Mouse (Mus musculus): Measurements from ENCODE around the gene Tmem167b. TPM values are rescaled to one million over a fixed set of nuclear protein-coding genes. Genes with fewer than 3 reads are reported as not detected.

The Tmem167b gene
- polyA plus RNA-seq, 1 experiment, result 13.0 TPM

DNA sequence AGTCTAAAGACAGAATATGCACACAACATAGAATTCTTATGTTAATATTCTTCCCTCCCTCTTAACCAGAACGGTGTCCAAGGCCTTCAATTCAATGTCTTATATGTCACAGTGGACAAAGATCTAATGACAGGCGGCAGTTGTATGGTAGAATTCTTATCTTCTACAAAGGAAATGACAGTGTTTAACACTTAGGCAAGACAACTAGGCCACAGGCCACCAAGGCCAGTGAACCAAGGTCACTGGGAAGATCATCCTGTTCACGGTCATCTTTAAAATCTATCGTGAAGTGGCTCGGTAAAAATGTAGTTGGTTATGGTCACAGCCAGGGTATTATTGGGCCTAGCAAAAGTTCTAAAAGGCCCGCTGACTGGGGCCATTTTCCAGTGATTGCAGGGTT lies 28.3 kb downstream of the Tmem167b start, which contains the start of gene 1700013F07Rik:
TSS of gene 1700013F07Rik (plus strand) at position 200 of the 400 bp plus-strand sequence.
- TF ChIP-seq MAX (IDR thresholded peaks at IDR 0.05) (no peak), MYOD1 (IDR thresholded peaks at IDR 0.05; ENCODE audit: control insufficient read depth, insufficient read length, low read depth) (no peak)
- no peaks in the 10 kb centered on the region for H3K79me2 ChIP-seq (ENCODE audit: control insufficient read depth, insufficient read depth)
- H3K27me3 ChIP-seq (ENCODE audit: control insufficient read depth, insufficient read depth, insufficient read length), result peaks cover 47% of the 10 kb centered on the region
- no peak within 1 kb of the TSS for H3ac ChIP-seq (ENCODE audit: control insufficient read depth, insufficient read length, low read depth)
- H3K79me3 ChIP-seq (ENCODE audit: low read depth), result no peaks in the 10 kb centered on the region
- no peaks in the 10 kb centered on the region for H3K36me3 ChIP-seq (ENCODE audit: control insufficient read depth, insufficient read depth)
- no peak within 1 kb of the TSS for H3K4me3 ChIP-seq (ENCODE audit: insufficient read depth, poor library complexity, severe bottlenecking)

DNA sequence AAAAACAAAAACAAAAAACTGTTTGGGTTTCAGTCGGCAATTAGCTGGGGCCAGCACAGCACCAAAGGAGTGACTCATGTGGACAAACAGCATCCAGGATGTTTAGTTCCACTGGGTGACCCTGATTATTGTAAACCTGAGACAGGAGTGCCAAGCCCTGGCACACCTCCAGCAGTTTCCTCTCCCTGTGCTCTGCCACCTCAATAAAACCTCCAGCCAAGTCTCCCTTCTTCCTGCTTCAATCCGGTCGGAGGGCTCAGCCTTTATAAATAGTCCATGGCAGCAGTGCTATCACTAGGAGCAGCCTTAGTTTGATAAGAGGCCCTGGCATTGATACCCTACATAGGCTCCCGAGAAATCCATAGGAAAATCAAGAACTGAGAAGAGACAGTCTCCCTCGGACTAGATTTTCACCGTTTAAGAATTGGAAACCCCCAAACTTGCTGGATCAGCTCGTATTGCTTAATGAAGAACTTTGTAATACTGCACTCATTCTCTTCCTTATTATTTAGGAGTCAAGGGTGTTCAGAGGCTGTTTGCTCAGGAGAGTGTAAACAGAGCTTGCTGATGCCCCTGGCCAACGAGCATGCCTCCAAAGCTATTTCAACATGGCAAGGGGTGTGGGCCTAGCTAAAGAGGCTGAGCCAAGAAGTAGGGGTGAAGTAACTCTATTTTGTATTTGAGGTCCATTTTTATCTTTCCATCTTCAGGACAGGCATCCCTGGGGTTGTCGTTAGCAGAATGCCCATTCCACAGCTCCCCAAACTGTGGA lies 29.0 kb downstream of the Tmem167b start:
- Histone ChIP-seq H3K36me3 (ENCODE audit: control insufficient read depth, insufficient read depth) (no peaks in the 10 kb centered on the region), H3ac (ENCODE audit: control insufficient read depth, insufficient read length, low read depth) (no peak overlapping the region), H3K4me3 (ENCODE audit: insufficient read depth, poor library complexity, severe bottlenecking) (no peak overlapping the region), H3K27me3 (ENCODE audit: control insufficient read depth, insufficient read depth, insufficient read length) (peaks cover 42% of the 10 kb centered on the region), H3K79me3 (ENCODE audit: low read depth) (no peaks in the 10 kb centered on the region), H3K79me2 (ENCODE audit: control insufficient read depth, insufficient read depth) (no peaks in the 10 kb centered on the region)
- TF ChIP-seq USF1 (IDR thresholded peaks at IDR 0.05; ENCODE audit: low read depth) (no peak), MYOG (IDR thresholded peaks at IDR 0.05; ENCODE audit: control insufficient read depth, extremely low read depth, insufficient read length) (no peak), CEBPB (IDR thresholded peaks at IDR 0.05; ENCODE audit: low read depth) (no peak), MAX (IDR thresholded peaks at IDR 0.05) (no peak), FOSL1 (IDR thresholded peaks at IDR 0.05; ENCODE audit: insufficient read depth, low read length, poor library complexity, severe bottlenecking) (no peak), CTCF (IDR thresholded peaks at IDR 0.05; ENCODE audit: control insufficient read depth, insufficient read depth, insufficient read length) (no peak), MYOD1 (IDR thresholded peaks at IDR 0.05; ENCODE audit: control insufficient read depth, insufficient read length, low read depth) (no peak)

DNA sequence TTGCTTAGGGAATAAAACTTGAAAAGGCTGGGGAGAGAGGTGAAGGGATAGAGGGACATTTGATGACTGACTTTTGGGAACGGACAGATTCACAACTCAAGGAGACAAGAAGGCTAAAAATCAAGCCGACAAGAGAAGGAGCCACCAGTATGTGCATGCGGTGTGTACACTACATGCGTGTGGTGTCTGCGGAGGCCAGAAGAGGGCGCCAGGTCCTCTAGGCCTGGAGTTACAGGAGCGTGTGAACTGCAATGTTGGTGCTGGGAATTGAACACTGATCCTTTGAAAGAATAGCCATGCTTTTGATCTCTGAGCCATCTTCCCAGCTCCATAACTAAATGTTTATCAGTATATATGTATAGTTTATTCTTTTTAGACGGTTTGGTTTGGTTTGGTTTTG lies 33.8 kb downstream of the Tmem167b start:
- TF ChIP-seq MAX (IDR thresholded peaks at IDR 0.05) (no peak), CTCF (IDR thresholded peaks at IDR 0.05; ENCODE audit: control insufficient read depth, insufficient read depth, insufficient read length) (no peak), MYOD1 (IDR thresholded peaks at IDR 0.05; ENCODE audit: control insufficient read depth, insufficient read length, low read depth) (no peak), FOSL1 (IDR thresholded peaks at IDR 0.05; ENCODE audit: insufficient read depth, low read length, poor library complexity, severe bottlenecking) (no peak), USF1 (IDR thresholded peaks at IDR 0.05; ENCODE audit: low read depth) (no peak), MYOG (IDR thresholded peaks at IDR 0.05; ENCODE audit: control insufficient read depth, extremely low read depth, insufficient read length) (no peak), CEBPB (IDR thresholded peaks at IDR 0.05; ENCODE audit: low read depth) (no peak)
- Histone ChIP-seq H3K36me3 (ENCODE audit: control insufficient read depth, insufficient read depth) (no peaks in the 10 kb centered on the region), H3ac (ENCODE audit: control insufficient read depth, insufficient read length, low read depth) (no peak overlapping the region), H3K79me3 (ENCODE audit: low read depth) (no peaks in the 10 kb centered on the region), H3K27me3 (ENCODE audit: control insufficient read depth, insufficient read depth, insufficient read length) (peaks cover 23% of the 10 kb centered on the region), H3K4me3 (ENCODE audit: insufficient read depth, poor library complexity, severe bottlenecking) (no peak overlapping the region), H3K79me2 (ENCODE audit: control insufficient read depth, insufficient read depth) (no peaks in the 10 kb centered on the region)

- H3K4me3 ChIP-seq (ENCODE audit: insufficient read depth, poor library complexity, severe bottlenecking), result no peak overlapping the region
- TF ChIP-seq CEBPB (IDR thresholded peaks at IDR 0.05; ENCODE audit: low read depth), result no peak
- TF ChIP-seq MYOG (IDR thresholded peaks at IDR 0.05; ENCODE audit: control insufficient read depth, extremely low read depth, insufficient read length), result no peak
- no peak for TF ChIP-seq FOSL1 (IDR thresholded peaks at IDR 0.05; ENCODE audit: insufficient read depth, low read length, poor library complexity, severe bottlenecking)
- TF ChIP-seq USF1 (IDR thresholded peaks at IDR 0.05; ENCODE audit: low read depth), result no peak
- TF ChIP-seq MAX (IDR thresholded peaks at IDR 0.05), result no peak
- TF ChIP-seq CTCF (IDR thresholded peaks at IDR 0.05; ENCODE audit: control insufficient read depth, insufficient read depth, insufficient read length), result no peak
- TF ChIP-seq MYOD1 (IDR thresholded peaks at IDR 0.05; ENCODE audit: control insufficient read depth, insufficient read length, low read depth), result no peak
- H3K27me3 ChIP-seq (ENCODE audit: control insufficient read depth, insufficient read depth, insufficient read length), result peaks cover 33% of the 10 kb centered on the region
- H3K79me2 ChIP-seq (ENCODE audit: control insufficient read depth, insufficient read depth), result no peaks in the 10 kb centered on the region
- H3K36me3 ChIP-seq (ENCODE audit: control insufficient read depth, insufficient read depth), result no peaks in the 10 kb centered on the region
- no peak overlapping the region for H3ac ChIP-seq (ENCODE audit: control insufficient read depth, insufficient read length, low read depth)
- no peaks in the 10 kb centered on the region for H3K79me3 ChIP-seq (ENCODE audit: low read depth)
These were observed 38.9 kb downstream of the Tmem167b start for GRCm38 (mm10) chr3:108523415-108523814.

DNA sequence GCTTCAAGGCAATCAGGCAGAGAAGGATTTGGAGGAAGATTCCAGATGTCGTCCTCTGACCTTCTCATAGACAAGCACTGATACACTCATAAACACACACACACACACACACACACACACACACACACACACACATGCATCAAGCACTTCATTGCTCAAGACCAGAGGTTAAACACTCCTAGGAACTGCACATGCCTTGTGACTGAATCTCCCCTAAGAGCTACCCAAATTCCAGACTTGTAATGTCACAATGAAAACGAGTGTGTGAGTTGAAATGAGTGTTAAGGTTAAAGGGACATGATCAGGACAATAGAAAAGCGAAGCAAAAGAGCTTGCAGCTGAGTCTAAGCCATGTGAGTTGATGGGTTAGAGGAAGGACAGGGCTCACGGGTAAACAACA lies 44.0 kb downstream of the Tmem167b start:
- Histone ChIP-seq H3K27me3 (ENCODE audit: control insufficient read depth, insufficient read depth, insufficient read length) (peaks cover 39% of the 10 kb centered on the region), H3K4me3 (ENCODE audit: insufficient read depth, poor library complexity, severe bottlenecking) (no peak overlapping the region), H3K36me3 (ENCODE audit: control insufficient read depth, insufficient read depth) (no peaks in the 10 kb centered on the region), H3K79me3 (ENCODE audit: low read depth) (no peaks in the 10 kb centered on the region), H3K79me2 (ENCODE audit: control insufficient read depth, insufficient read depth) (no peaks in the 10 kb centered on the region), H3ac (ENCODE audit: control insufficient read depth, insufficient read length, low read depth) (no peak overlapping the region)
- TF ChIP-seq MYOG (IDR thresholded peaks at IDR 0.05; ENCODE audit: control insufficient read depth, extremely low read depth, insufficient read length) (no peak), MAX (IDR thresholded peaks at IDR 0.05) (no peak), MYOD1 (IDR thresholded peaks at IDR 0.05; ENCODE audit: control insufficient read depth, insufficient read length, low read depth) (no peak), CEBPB (IDR thresholded peaks at IDR 0.05; ENCODE audit: low read depth) (no peak), USF1 (IDR thresholded peaks at IDR 0.05; ENCODE audit: low read depth) (no peak), FOSL1 (IDR thresholded peaks at IDR 0.05; ENCODE audit: insufficient read depth, low read length, poor library complexity, severe bottlenecking) (no peak), CTCF (IDR thresholded peaks at IDR 0.05; ENCODE audit: control insufficient read depth, insufficient read depth, insufficient read length) (no peak)

All from C2C12 (cell line).